Mouse (Mus musculus): ENCODE results near the gene Sntg2.

The Sntg2 gene

GRCm38 (mm10) chr12:30372933-30373501, at the start of gene Sntg2:
Sntg2 (minus strand) TSS chr12:30373375.
- peak; percentile 83 for DNase-seq (ENCODE audit: low spot score)

GRCm38 (mm10) chr12:30416547-30416946, 43.4 kb upstream of the Sntg2 start:
- no peak for DNase-seq (ENCODE audit: low spot score)

- DNase-seq (ENCODE audit: low spot score) = no peak
Measured at GRCm38 (mm10) chr12:30415981-30416380, 42.8 kb upstream of the Sntg2 start.

GRCm38 (mm10) chr12:30402651-30403050, 29.5 kb upstream of the Sntg2 start:
- no peak for DNase-seq (ENCODE audit: low spot score)

- no peak for DNase-seq (ENCODE audit: low spot score)
Measured at GRCm38 (mm10) chr12:30400531-30400930, 27.4 kb upstream of the Sntg2 start.

- DNase-seq (ENCODE audit: low spot score) = no peak
Measured at GRCm38 (mm10) chr12:30400114-30400513, 26.9 kb upstream of the Sntg2 start.

- DNase-seq (ENCODE audit: low spot score) = no peak
Measured at GRCm38 (mm10) chr12:30372293-30372692, 882 bp downstream of the Sntg2 start.

GRCm38 (mm10) chr12:30369786-30370185, 3.4 kb downstream of the Sntg2 start:
- peak; percentile 82 for DNase-seq (ENCODE audit: low spot score)

GRCm38 (mm10) chr12:30369141-30369540, 4.0 kb downstream of the Sntg2 start:
- DNase-seq (ENCODE audit: low spot score) = no peak

- no peak for DNase-seq (ENCODE audit: low spot score)
Measured at GRCm38 (mm10) chr12:30362306-30362705, 10.9 kb downstream of the Sntg2 start.

- DNase-seq (ENCODE audit: low spot score) = no peak
Measured at GRCm38 (mm10) chr12:30357666-30358065, 15.5 kb downstream of the Sntg2 start.

- DNase-seq (ENCODE audit: low spot score) = no peak
Measured at GRCm38 (mm10) chr12:30352393-30352792, 20.8 kb downstream of the Sntg2 start.

GRCm38 (mm10) chr12:30348036-30348435, 25.1 kb downstream of the Sntg2 start:
- no peak for DNase-seq (ENCODE audit: low spot score)

- no peak for DNase-seq (ENCODE audit: low spot score)
Measured at GRCm38 (mm10) chr12:30347284-30347683, 25.9 kb downstream of the Sntg2 start.

GRCm38 (mm10) chr12:30344806-30345205, 28.4 kb downstream of the Sntg2 start:
- DNase-seq (ENCODE audit: low spot score) = no peak

GRCm38 (mm10) chr12:30336301-30336700, 36.9 kb downstream of the Sntg2 start:
- DNase-seq (ENCODE audit: low spot score) = no peak

- no peak for DNase-seq (ENCODE audit: low spot score)
Measured at GRCm38 (mm10) chr12:30334502-30334901, 38.7 kb downstream of the Sntg2 start.

GRCm38 (mm10) chr12:30317971-30318370, 55.2 kb downstream of the Sntg2 start:
- DNase-seq (ENCODE audit: low spot score) = no peak

GRCm38 (mm10) chr12:30313021-30313420, 60.2 kb downstream of the Sntg2 start:
- DNase-seq (ENCODE audit: low spot score) = no peak

GRCm38 (mm10) chr12:30308197-30308939, 64.8 kb downstream of the Sntg2 start:
- DNase-seq (ENCODE audit: low spot score) = no peak

GRCm38 (mm10) chr12:30292724-30293560, 80.2 kb downstream of the Sntg2 start:
- DNase-seq (ENCODE audit: low spot score) = no peak

- DNase-seq (ENCODE audit: low spot score) = no peak
Measured at GRCm38 (mm10) chr12:30286888-30287573, 86.1 kb downstream of the Sntg2 start.

Measured in urinary bladder, postnatal 14 days (tissue).